Mouse (Mus musculus) neural tube, embryonic 13.5 days (tissue): Measurements from ENCODE around the gene E130218I03Rik. TPM values are rescaled to one million over a fixed set of nuclear protein-coding genes. Genes with fewer than 3 reads are reported as not detected.

Experiments used
- polyA plus RNA-seq: library from polyadenylated mRNA; unstranded; fragments of >200 nt; fragmentation: Nextera tagmentation; extraction: Ambion mirVana; gene quantifications from 2 replicates; pipeline ENCODE4 v1.2.1, GENCODE M21; 2015

Gene E130218I03Rik
- polyA plus RNA-seq, 1 experiment from 2014 or later: 0.47 TPM

Other genes with a start within 250 kb of the E130218I03Rik start
- gene Dhdds, start 242.7 kb upstream of the E130218I03Rik start, polyA plus RNA-seq: 41.0 and 44.3 TPM in 2 replicates
- 0.17 and 0.32 TPM in 2 replicates for gene Lin28a, start 224.8 kb upstream of the E130218I03Rik start, polyA plus RNA-seq
- gene Zfp683, start 189.8 kb upstream of the E130218I03Rik start, polyA plus RNA-seq: not detected in 2 replicates
- 1.3 and 1.7 TPM in 2 replicates for gene Crybg2, start 182.8 kb upstream of the E130218I03Rik start, polyA plus RNA-seq
- gene Cd52, start 148.6 kb upstream of the E130218I03Rik start, polyA plus RNA-seq: 3.1 and 5.1 TPM in 2 replicates
- 10.3 and 10.4 TPM in 2 replicates for gene Ubxn11, start 141.1 kb upstream of the E130218I03Rik start, polyA plus RNA-seq
- 384 and 425 TPM in 2 replicates for gene Sh3bgrl3, start 114.9 kb upstream of the E130218I03Rik start, polyA plus RNA-seq
- gene Cep85, start 56.5 kb upstream of the E130218I03Rik start, polyA plus RNA-seq: 21.2 and 22.6 TPM in 2 replicates
- not detected in 2 replicates for gene Gm7534, start 40.7 kb upstream of the E130218I03Rik start, polyA plus RNA-seq
- gene Catsper4, start 16.3 kb upstream of the E130218I03Rik start, polyA plus RNA-seq: not detected in 2 replicates
- gene Cnksr1, start 5.3 kb upstream of the E130218I03Rik start, polyA plus RNA-seq: 0.29 TPM in 1 of 2 replicates, not detected in the other
- 15.1 and 15.7 TPM in 2 replicates for gene Zfp593, start 1.9 kb downstream of the E130218I03Rik start, polyA plus RNA-seq
- gene Gm30191, start 3.3 kb downstream of the E130218I03Rik start, polyA plus RNA-seq: not detected in 2 replicates
- 10.4 and 11.3 TPM in 2 replicates for gene Grrp1, start 10.4 kb downstream of the E130218I03Rik start, polyA plus RNA-seq
- gene Pdik1l, start 44.2 kb downstream of the E130218I03Rik start, polyA plus RNA-seq: 31.6 and 35.5 TPM in 2 replicates
- 0.88 and 1.6 TPM in 2 replicates for gene Trim63, start 71.5 kb downstream of the E130218I03Rik start, polyA plus RNA-seq
- 0.15 and 0.22 TPM in 2 replicates for gene Slc30a2, start 99.5 kb downstream of the E130218I03Rik start, polyA plus RNA-seq
- gene Extl1, start 140.2 kb downstream of the E130218I03Rik start, polyA plus RNA-seq: 0.66 and 0.73 TPM in 2 replicates
- gene Pafah2, start 152.7 kb downstream of the E130218I03Rik start, polyA plus RNA-seq: 7.4 and 8.0 TPM in 2 replicates
- 6,082 and 6,118 TPM in 2 replicates for gene Stmn1, start 224.7 kb downstream of the E130218I03Rik start, polyA plus RNA-seq